Mouse (Mus musculus) granulocyte monocyte progenitor cell, adult 5-6 weeks (primary cell): ENCODE results near the gene Gm17949. TPM values are rescaled to one million over a fixed set of nuclear protein-coding genes. Genes with fewer than 3 reads are reported as not detected.

Experiments used
- ATAC-seq: replicated peaks from 2 replicates; pipeline ENCODE4 v1.8.0; 2016; ENCODE audit warnings: mild to moderate bottlenecking, moderate TSS enrichment, inconsistent platforms; ENCODE audit not compliant: poor library complexity, severe bottlenecking
- total RNA-seq, 2 experiments: library from RNA; stranded (forward) in 1 of 2; stranded (reverse) in 1 of 2; fragments of 200-712, 200-1000 nt in 1 of 2; fragments of >200 nt in 1 of 2; fragmentation: Nextera tagmentation in 1 of 2; gene quantifications; 2 replicates each; pipeline ENCODE4 v1.2.3; 2014 to 2017

Gene Gm17949
- total RNA-seq, 2 experiments from 2014 or later = not detected

DNA sequence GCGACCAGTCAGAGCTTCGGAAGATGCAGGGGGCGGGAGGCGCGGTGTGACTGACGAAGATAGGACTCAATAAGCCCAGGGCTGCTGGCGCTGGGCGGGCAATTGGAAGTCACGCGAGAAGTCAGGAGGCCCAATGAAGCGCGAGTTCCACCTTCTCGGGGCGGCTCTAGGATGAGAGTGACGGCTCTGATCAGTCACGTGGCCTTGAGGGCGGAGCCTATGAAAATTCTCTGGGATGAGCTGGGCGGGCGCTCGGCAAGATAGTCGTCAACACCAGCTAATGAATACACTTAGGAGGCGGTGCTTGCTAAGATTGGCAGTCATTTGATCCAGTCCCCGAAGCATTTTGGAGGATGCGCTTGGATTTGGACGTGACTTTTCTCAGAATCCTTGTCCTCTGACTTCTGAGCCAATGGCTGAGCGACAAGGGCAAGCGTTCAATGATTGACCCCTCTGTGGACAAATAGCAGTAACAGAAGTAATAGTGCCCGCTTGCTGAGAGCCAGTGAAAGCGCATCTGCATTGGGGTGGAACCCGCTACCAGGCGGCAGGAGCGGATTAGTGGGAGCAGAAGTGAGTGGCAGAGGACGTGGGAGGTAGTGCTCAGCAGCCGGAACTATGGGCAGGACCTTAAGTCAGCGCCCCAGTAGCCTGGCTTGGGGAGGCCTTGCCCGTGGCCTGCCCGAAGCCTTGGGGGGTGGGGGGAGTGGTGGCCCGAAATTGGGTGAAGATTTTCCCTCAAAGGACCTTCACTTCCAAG lies 20.6 kb downstream of the Gm17949 start:
- peak; percentile 80 for ATAC-seq

DNA sequence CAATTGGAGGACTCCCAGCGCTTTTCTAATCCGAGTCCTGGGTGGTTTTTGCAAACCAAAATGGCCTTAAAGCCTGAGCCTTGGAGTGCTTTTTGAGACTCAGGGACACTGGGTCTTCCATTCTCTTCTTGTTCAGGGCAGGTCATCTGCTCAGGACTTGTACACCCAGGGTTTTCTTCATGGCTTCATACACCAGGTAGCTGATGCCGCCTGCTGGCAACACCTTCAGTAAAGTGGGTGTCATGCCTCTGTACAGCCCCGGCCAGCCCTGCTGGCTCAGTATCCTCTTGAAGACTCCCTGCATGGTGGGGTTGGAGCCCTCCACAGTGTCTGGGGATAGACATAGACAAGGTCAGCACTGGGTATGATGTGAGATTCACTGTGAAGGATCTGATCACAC lies 21.6 kb downstream of the Gm17949 start:
- ATAC-seq = no peak

DNA sequence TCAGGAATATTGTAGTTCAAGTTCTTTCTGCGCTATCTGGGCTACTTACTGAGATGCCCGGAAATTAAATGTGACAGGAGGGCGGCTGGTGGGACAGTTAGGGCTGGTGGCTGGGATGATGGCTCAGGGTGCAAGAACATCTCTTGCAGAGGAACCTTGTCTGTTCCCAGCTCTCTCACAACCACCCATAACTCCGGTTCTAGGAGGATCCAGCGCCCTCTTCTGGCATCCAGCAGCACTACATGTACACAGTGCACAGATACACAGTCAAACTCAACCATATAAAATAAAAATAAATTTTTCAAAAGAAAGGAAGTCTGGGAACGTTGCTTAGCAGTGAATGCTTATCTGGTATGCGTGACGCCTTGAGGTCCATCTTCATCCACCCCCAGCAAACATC lies 27.7 kb downstream of the Gm17949 start:
- peak; percentile 38; the same call in 1 of the 2 replicates for ATAC-seq

DNA sequence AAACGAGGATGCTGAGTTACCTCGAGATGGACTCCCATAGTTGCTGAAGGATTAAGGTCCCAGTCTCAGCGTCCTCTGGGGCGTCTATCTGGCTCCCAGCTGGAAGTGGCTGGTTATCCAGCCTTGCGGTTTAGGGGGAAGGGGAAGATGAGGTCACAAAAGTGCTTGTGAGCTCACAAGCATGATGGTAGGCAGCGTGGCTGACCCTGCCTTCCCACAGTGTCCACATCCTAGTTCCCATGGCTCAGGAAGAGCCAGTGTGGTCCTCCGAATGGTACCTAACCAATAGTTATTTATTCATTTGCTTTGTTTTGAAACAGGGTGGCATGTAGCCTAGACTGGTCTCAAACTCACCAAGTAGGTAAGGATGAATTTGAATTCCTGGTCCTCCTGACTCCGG lies 30.3 kb downstream of the Gm17949 start, which contains the start of gene Slc25a41:
Gene Slc25a41 (minus strand): TSS at position 101 of the 400 bp plus-strand sequence.
- no peak for ATAC-seq

DNA sequence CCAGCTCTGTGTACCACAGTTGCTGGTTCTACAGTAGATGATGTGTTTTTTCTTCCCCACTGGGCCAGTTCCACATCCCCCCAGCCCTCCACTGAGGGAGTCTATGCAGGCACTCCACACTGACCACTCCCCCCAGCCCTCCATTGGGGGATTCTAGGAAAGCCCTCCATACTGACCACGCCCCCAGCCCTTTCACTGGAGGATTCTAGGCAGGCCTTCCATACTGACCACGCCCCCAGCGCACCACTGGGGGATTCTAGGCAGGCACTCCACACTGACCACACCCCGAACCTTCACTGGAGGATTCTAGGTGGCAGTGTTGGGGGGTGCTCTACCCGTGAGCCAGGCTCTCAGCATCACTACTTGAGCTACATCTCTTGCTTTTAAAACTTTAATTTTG lies 36.1 kb downstream of the Gm17949 start:
- peak; percentile 42 for ATAC-seq

DNA sequence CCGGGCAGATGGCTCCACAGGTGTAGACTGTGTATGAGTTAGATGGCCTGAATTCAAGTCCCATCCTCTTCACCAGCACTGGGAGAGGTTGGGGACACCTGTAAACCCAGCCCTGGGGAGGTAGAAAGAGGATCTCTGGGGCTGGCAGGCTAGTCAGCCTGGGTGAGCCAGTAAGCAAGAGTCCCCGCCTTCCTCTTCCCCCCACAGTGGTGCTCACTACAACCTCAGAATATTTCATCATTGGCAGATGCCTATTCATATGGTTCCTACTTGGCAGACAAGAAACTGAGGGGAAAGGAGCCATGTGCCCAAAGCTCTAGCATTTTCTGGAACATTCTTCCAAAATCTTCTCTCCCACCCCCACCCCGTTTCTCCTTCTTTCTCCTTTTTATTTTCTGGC lies 37.5 kb downstream of the Gm17949 start:
- ATAC-seq = peak; percentile 82

DNA sequence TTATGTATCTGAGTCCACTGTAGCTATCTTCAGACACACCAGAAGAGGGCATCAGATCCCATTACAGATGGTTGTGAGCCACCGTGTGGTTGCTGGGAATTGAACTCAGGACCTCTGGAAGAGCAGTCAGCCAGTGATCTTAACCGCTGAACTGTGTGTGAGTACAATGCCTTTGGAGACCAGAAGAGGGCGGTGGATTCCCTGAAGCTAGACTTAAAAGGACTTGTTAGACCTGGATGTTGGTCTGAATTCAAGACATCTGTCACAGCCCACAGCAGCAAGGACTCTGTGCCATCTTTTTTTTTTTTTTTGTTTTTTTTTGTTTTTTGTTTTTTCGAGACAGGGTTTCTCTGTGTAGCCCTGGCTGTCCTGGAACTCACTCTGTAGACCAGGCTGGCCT lies 40.4 kb downstream of the Gm17949 start:
- peak; percentile 63 for ATAC-seq

DNA sequence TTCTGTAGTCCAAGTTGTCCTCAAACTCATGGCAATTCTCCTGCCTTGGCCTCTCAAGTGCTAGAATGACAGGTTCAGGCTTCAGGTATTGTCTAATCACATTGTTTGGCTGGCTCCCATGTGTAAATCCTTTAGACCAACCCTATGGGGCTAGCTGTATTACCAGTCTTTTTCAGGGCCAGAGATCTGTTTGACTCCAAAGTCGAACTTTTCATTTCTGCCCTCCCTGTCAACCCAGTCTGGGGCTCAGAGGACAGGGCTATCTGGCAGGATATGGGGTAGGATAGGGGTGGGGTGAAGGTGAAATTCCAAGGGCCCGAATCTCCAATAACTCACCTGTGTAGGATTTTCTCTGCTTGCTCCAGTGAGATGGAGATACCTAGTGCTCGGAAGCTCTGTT lies 45.0 kb downstream of the Gm17949 start:
- no peak for ATAC-seq

DNA sequence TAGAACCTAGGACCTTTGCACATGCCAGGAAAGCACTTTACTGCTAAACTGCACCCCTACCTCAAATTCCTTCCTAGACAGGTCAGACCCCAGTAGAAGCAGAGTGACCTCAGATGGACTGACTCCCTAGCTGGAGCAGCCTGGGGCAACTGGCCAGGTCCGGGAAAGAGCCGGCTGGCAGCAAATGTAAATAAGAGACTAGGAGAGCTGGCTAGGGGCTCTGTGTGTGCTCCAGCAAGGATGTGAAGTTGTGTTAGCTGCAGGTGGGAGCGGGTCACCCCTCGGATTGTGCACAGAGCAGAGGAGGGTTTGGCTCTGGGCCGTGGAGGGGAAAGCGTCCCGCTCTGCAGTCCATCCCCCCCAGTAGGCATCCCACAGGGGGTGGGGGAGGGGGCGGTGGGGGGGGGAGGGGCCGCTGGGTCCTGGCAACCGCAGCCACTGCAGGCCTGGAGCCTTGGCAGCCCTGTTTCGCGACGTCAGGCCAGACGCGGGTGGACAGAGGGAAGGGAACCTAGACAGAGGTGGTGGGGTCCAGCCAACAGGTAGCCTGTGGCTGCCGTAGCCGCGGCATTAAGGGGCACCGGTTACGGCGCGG lies 47.7 kb downstream of the Gm17949 start, which contains the start of gene Crb3:
Gene Crb3 (plus strand): TSS at position 215 of the 595 bp plus-strand sequence.
- ATAC-seq = no peak

DNA sequence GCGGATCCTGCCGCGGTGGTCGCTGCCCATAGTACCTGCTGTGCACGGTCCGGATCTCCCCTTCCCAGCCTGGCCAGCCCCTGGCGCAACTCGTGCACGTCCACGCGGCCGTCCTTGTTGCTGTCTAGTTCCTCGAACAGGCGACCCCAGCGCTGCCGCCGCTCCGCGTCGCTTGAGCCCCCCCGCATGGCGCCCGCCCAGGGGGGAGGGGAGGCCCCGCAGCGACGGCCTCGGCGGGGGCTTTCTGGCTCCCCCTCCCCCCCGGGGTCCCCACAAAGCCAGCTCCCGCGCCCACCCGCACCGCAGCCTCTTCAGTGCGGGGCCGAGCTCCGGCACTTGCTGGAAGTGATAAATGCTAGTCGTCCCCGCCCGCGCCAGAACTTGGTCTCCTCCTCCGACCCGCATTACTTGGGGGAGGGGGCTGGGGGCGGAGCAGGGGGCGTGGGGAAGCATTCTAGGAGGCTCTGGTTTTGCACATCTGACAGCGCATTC lies 48.3 kb downstream of the Gm17949 start, which contains the start of gene Slc25a23:
Gene Slc25a23 (minus strand): TSS at position 378 of the 492 bp plus-strand sequence.
- ATAC-seq = peak; percentile 13; the same call in 1 of the 2 replicates

DNA sequence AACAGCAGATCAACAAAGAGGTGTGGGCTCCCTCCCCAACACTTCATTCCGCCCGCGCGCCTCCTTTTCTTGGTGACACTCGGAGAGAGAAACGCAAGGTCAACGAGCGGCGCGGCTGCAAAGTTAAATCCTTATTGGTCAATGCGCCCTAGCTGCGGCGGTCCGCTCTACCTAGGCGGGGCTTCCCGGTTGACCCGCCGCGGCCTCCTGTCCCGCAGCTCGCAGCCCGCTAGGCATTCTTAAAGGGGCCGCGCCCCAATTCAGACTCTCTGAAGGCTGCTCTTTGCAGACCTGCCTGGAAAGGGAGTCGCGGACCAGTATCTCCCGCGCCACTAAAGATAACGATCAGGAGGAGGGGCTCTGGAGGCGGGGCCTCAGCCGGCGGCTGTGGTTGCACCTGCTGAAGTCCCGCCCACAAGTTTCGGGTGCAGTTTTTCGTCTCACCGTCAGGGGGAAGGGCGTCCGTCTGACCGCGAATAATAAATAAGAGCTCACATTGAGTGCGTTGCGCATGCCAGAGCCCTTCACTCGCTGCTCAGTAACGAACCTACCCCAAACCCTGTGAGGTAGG lies 49.0 kb downstream of the Gm17949 start:
- ATAC-seq = peak; percentile 77

DNA sequence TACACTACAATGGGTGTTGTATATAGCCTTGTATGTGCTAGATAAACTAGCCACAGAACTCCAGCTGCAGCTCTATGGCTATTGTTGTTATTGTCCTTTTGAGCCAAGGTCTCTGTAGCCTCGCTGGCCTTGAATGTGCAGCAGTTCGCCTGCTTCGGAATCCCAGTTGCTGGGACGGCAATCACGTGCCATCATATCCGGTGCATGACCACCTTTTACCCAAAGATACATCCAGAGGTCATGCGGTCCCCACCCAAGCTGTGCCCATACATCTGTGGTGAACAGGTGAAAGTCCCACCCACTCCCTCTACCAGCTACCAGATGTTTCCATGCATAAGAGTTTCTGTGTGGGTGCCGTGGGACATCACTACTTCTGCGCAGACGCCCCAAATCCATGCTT lies 49.8 kb downstream of the Gm17949 start:
- no peak for ATAC-seq

DNA sequence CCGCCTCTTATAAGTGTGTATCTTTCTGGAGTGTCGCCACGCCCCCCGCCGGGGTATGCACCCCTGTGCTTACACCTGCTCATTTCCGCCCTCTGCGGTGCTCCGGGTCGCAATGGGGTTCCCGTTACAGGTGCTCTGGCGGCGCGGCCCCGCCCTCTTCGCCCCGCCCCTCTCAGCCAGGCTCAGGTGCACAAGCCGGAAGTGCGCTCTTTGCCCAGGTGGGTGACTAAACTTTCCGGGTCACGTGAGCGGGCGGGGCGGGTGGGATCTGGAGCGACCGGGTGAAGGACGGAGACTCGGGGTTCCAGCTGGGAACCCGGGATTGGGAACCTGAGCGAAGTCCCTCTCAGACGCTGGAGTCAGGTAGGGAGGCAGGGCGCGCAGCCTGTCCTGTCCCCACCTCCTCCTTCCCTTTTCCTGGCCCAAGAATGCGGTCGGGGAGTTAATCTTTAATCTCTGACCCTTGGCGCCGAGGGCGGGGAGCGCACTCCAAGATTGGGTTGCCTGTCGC lies 50.8 kb downstream of the Gm17949 start:
- no peak for ATAC-seq

DNA sequence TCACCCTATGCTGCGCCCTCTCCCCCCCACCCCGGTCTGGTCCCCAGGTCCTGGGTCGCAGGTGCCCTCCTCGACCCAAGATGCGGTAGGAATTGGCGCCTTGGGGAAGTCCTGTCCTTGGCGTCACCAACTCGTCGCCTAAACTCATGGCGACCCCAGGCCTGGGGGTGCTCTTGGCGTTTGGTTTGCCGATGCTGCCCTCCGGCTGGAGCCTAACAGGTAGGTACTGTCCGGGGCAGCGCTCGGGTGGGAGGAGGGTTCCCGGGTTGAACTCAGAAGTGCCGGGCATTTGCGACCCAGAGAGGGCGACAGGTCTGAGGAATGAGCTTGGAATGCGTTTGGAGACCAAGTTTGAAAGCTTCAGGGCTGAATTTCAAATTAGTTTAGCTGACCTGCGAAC lies 51.3 kb downstream of the Gm17949 start:
- ATAC-seq = no peak

DNA sequence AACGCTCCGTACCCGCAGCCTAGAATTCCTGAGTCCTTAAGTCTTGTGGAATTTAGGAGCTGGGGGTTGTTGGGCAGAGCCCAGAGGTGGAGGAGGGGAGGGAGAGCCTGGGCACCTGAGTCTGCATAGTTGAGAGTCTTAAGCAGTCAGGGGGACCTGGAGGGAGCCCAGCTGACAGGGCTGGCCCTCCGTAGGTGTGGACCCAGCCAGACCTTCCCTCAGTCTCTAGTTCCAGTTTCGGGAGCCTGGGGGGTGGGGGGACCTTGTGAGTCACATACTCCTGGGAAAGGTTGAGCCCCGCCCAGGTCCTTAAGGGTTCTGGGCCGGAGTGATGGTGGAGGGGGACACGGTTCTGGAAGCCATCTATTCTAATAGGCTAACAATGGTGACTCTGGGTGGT lies 51.8 kb downstream of the Gm17949 start:
- ATAC-seq = no peak

DNA sequence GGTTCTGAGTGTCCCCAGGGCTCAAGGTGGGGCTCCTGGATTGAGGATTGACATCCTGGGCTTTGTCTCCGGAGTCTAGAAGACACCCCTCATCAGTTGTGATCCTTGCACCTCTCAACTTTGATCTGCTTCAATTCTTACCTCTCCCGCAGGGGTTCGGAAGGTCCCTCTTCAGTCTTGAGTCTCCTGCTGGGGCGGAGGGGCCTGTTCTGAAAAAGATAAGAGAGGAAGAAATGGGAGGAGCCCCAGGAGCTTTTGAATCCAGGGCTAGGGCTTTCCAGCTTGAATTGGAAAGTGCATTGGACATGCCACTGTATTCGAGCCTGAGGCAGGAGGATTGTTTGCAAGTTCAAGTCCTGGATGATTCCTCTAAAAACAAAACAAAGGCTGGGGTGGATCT lies 55.6 kb downstream of the Gm17949 start:
- no peak for ATAC-seq

DNA sequence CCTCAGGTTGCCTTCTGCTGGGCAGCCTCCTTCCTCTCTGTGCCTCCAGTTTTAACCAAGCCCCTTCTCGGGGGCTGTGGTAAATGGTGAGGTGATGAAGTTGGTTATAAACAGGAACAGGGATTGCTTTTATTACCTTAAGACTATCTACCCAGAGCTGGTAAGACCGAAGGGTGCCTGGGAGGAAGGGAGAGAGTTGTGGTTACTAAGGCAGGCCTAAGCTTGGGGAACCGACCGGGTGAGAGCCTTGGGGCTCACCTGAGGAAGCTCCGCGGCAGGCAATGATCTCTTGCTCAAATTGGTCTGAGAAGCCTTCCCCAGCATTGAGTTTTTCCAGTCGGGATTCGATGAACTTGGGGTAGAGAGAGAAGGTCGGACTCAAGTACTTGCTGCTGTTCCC lies 59.0 kb downstream of the Gm17949 start:
- ATAC-seq = no peak

DNA sequence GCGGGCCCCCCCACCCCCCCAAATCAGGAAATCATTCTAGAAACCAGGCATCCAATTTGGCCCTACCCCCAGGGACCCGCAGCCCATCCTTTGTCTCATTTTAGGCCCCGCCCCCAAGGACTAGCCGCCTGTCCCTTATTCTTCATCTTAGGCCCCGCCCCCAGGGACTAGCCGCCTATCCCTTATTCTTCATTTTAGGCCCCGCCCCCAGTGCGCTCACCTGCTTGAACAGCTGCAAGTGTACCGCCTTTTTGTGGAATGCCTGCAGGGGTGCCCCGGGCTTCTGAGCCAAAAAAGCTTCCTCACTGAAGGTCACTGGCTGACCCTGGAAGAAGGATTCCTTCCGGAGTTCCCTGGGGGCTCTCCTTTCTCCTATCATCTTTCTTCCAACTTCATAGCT lies 59.4 kb downstream of the Gm17949 start:
- ATAC-seq = no peak
